Mouse (Mus musculus) lung, postnatal 0 days (tissue): ENCODE data around the gene Akap7.

Source experiments
- CTCF ChIP-seq: IDR thresholded peaks from 2 replicates; pipeline ENCODE4 v1.5.1; 2016; ENCODE audit warnings: antibody characterized with exemption, mild to moderate bottlenecking
- EP300 ChIP-seq: IDR thresholded peaks from 2 replicates; pipeline ENCODE4 v1.6.1; 2016; ENCODE audit warnings: antibody characterized with exemption, mild to moderate bottlenecking, control low read depth

GRCm38 (mm10) chr10:25285100-25285811, 22.4 kb downstream of the Akap7 start:
- no peak for TF ChIP-seq CTCF
- TF ChIP-seq EP300, result peak; percentile 72
